Mouse (Mus musculus) cerebellum, adult 11-12 months (tissue): Measurements from ENCODE around the gene 1700029H14Rik.

ENCODE experiments used
- DNase-seq: peaks from one replicate; pipeline ENCODE4 v3.0.0; 2022

Gene 1700029H14Rik

DNA sequence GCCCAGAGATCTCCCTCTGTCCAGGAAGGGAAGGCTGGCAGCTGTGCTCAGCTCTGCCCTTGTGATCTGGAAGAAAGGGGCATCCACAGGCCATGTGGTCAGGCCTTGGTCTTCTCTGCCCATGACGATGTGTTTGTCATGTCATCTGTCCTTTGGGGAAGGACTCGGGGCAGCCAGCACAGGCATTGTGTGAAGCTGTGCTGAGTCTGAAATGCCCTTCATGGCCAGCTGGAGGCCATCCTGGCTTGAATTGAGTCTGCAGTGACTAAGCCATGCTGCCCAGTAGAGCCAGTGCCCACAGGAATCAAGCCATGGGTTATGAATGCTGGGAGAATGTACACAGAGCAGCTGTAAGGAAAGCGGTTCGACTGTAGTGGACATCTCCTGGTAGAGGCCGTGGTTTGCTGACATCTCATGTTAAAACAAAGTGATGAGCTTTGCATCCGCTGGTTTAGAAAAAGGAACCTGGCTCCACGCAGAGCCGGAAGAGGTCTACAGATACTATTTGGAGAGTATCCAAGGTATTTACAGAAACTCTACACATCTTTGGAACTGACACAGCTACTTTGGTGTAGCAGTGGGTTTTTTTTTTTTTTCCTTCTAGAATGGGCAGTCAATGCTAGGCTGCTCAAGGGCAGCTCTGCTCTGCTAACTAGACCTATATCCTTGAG lies 58.2 kb downstream of the 1700029H14Rik start:
- DNase-seq: no peak

DNA sequence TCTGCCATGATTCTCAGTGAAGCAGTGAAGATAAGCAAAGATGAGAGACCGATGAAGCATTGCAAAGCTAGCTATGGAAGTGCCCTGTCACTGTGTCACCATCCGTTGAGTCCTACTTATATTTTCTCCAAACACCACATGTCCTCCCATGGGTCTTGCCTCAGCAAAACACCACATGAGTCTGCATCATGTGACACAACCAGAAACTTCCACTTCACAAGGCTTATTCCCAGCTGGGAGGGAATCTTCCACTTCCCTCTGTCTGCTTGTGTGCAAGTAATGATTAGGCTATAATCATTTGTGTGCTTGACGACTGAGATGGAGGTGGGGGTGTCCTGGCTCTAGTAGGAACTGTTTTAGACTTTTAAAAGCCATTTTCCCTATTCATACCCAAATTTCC lies 61.0 kb downstream of the 1700029H14Rik start:
- DNase-seq: no peak
